Mouse (Mus musculus) embryonic facial prominence, embryonic 12.5 days (tissue): ENCODE measurements around the gene Siva1. TPM values are rescaled to one million over a fixed set of nuclear protein-coding genes. Genes with fewer than 3 reads are reported as not detected.

ENCODE experiments used
- ATAC-seq: fragments of 200-750 bp; cut with Nextera tagmentation; 2 replicates; pipeline ENCODE4 v1.8.0; 2017; ENCODE audit not compliant: insufficient number of reproducible peaks, insufficient read depth, low FRiP score, low TSS enrichment
- H3K27ac ChIP-seq: fragments of 300-500 bp; sonication (generic); 2 replicates; pipeline ENCODE4 v1.5.1; 2016; ENCODE audit warnings: mild to moderate bottlenecking
- H3K27me3 ChIP-seq: fragments of 300-500 bp; sonication (generic); 2 replicates; pipeline ENCODE4 v1.6.1; 2016; ENCODE audit warnings: mild to moderate bottlenecking, moderate library complexity
- H3K36me3 ChIP-seq: fragments of 300-500 bp; sonication (generic); 2 replicates; pipeline ENCODE4 v1.6.1; 2016; ENCODE audit warnings: mild to moderate bottlenecking
- H3K4me1 ChIP-seq: fragments of 300-500 bp; sonication (generic); 2 replicates; pipeline ENCODE4 v1.6.1; 2016
- H3K4me2 ChIP-seq: fragments of 300-500 bp; sonication (generic); replicated peaks from 2 replicates; pipeline ENCODE4 v1.6.1; 2016; ENCODE audit warnings: mild to moderate bottlenecking, moderate library complexity
- H3K4me3 ChIP-seq: fragments of 300-500 bp; sonication (generic); 2 replicates; pipeline ENCODE4 v1.5.1; 2016; ENCODE audit warnings: mild to moderate bottlenecking
- H3K9ac ChIP-seq: fragments of 300-500 bp; sonication (generic); 2 replicates; pipeline ENCODE4 v1.6.1; 2016; ENCODE audit warnings: mild to moderate bottlenecking, moderate library complexity
- H3K9me3 ChIP-seq: fragments of 300-500 bp; sonication (generic); 2 replicates; pipeline ENCODE4 v1.6.1; 2016; ENCODE audit warnings: mild to moderate bottlenecking, moderate library complexity
- WGBS: fragments of 180-500 bp; shearing (Covaris S2); methylation state at CpG from one replicate; pipeline ENCODE4 v1.1.7; 2016; 5-methylcytosine and 5-hydroxymethylcytosine counted together
- polyA plus RNA-seq: library from polyadenylated mRNA; unstranded; fragments of >200 nt; fragmentation: Nextera tagmentation; extraction: Ambion mirVana; gene quantifications from 2 replicates; pipeline ENCODE4 v1.2.1, GENCODE M21; 2016

Gene Siva1
- polyA plus RNA-seq, 1 experiment from 2014 or later: 205 TPM

DNA sequence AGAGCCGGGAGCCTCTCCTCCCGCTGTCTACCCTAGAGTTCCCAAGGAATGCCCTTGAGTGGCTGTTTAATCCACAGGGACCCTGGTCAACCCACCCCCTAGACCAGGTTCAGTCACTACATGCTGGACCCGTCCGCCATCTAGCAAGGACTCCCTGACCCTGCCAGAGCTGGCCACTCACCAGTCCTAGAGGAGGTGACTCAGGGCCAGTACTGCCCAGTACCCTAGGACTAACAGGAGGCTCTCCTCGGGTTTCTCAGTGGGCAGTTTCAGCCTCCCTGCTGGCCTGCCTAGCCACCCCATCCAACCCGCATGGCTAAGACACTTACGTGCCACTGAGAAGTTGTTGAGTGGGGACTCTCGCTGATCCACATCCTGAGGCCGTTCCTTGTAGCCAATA lies 17.4 kb downstream of the Siva1 start:
- no peak overlapping the region for H3K4me2 ChIP-seq
- H3K27ac ChIP-seq: peak overlapping the region; percentile 83
- no peak overlapping the region for H3K9ac ChIP-seq

DNA sequence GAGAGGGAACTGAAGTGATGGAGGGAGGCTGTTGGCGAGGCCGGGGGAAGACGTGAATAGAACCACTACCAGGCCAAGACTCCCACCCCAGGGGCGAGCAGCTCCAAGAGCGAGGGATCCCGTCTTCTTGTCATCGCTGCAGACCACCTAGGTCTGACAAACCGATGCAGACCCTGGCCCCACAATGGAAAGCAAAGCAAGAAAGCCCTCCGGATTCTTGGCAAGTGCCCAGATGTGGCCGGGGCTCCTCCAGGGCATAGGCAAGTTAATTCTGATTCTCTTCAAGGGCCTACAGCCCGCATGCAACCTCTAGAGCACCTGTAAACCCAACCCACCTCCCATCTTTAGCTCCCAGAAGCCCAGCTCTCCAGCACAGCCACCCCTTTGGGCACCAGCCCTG lies 18.8 kb downstream of the Siva1 start:
- peaks cover 57% of the 10 kb centered on the region for H3K4me1 ChIP-seq
- 0 out of 2 replicates have a peak overlapping the region, but pooled peaks have one; percentile 6 for H3K27ac ChIP-seq
- no peaks in the 10 kb centered on the region for H3K27me3 ChIP-seq
- ATAC-seq: no peak
- H3K4me2 ChIP-seq: no peak overlapping the region
- no peaks in the 10 kb centered on the region for H3K9me3 ChIP-seq
- WGBS: 90% methylated on average over 11 of the region's 11 CpGs
- no peak overlapping the region for H3K9ac ChIP-seq
- peaks cover 94% of the 10 kb centered on the region for H3K36me3 ChIP-seq
- H3K4me3 ChIP-seq: no peak overlapping the region

More for the DNA sequence above, 17.4 kb downstream of the Siva1 start:
- peaks cover 52% of the 10 kb centered on the region for H3K4me1 ChIP-seq
- peaks cover 94% of the 10 kb centered on the region for H3K36me3 ChIP-seq
- no peaks in the 10 kb centered on the region for H3K27me3 ChIP-seq
- no peak overlapping the region for H3K4me3 ChIP-seq
- no peak for ATAC-seq
- 84% methylated on average over 9 of the region's 9 CpGs for WGBS
- H3K9me3 ChIP-seq: no peaks in the 10 kb centered on the region

DNA sequence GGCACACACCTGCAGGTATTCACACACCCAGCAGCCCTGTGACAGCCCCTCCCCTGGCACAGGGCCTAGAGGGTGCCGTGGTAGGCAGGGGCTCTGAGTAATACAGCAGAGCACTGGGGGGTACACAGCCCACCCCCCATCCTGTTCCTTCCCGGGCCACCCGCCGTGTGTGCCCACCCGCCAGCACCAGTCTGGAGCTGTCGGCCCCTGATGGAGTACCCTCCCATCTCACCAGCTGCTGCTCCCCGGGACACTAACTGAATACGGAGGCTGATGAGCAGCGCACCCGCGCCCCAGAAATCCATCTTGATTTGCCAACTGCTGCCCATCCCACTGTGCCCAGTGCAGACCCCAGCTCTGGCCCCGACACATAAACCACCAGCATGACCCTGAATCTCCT lies 19.2 kb downstream of the Siva1 start:
- peaks cover 94% of the 10 kb centered on the region for H3K36me3 ChIP-seq
- H3K27me3 ChIP-seq: no peaks in the 10 kb centered on the region
- H3K9ac ChIP-seq: no peak overlapping the region
- H3K9me3 ChIP-seq: no peaks in the 10 kb centered on the region
- H3K4me1 ChIP-seq: peaks cover 57% of the 10 kb centered on the region
- no peak for ATAC-seq
- WGBS: 92% methylated on average over 12 of the region's 12 CpGs
- H3K4me2 ChIP-seq: no peak overlapping the region
- H3K27ac ChIP-seq: 0 out of 2 replicates have a peak overlapping the region, but pooled peaks have one; percentile 6
- H3K4me3 ChIP-seq: no peak overlapping the region

DNA sequence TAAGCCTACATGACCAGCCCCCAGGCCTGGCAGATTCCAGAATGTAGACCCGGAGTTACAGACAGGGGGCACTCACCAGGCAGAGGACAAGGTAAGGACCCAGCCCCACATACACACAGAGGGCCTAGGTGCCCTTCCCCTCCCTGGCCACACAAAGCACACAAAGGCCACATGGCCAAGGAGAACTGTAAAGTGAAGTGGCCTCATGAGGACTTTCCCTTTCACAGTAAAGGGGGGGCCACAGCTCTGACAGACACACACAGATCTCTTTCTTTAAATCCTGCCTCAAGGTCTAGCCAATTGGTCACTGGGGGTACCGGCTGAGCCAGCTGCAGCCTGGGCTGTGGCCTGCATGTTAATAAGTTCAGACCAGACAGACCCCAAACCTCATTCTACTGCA lies 19.6 kb downstream of the Siva1 start:
- Histone ChIP-seq H3K36me3 (peaks cover 94% of the 10 kb centered on the region), H3K27me3 (no peaks in the 10 kb centered on the region), H3K9me3 (no peaks in the 10 kb centered on the region), H3K9ac (no peak overlapping the region), H3K4me1 (peaks cover 57% of the 10 kb centered on the region), H3K27ac (no peak overlapping the region), H3K4me3 (no peak overlapping the region), H3K4me2 (no peak overlapping the region)
- no peak for ATAC-seq
- WGBS: 63% methylated on average over 2 of the region's 2 CpGs

DNA sequence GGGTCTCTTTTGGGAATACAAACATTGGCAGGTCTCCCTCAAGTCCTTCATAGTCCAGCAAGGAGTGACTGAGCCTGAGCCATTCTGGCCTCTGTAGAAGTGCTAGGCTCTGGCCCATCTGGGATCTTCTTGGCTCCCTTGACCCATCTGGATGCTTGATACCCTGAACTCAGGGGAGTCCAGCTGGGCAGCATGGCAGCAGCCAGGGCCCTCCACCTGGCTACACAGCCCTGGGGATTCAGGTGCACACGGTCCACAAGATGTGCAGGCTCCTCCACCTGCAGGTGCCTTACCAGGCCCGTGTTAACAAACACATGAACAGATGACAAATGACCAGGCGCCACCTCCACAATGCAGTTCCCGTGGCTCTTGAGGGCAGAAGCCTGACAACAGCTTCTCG lies 20.2 kb downstream of the Siva1 start:
- Histone ChIP-seq H3K36me3 (peaks cover 94% of the 10 kb centered on the region), H3K4me2 (no peak overlapping the region), H3K4me1 (peaks cover 57% of the 10 kb centered on the region), H3K4me3 (no peak overlapping the region), H3K9ac (no peak overlapping the region), H3K27me3 (no peaks in the 10 kb centered on the region), H3K27ac (0 out of 2 replicates have a peak overlapping the region, but pooled peaks have one; percentile 1), H3K9me3 (no peaks in the 10 kb centered on the region)
- ATAC-seq: no peak
- whole genome bisulfite sequencing: 75% methylated on average over 5 of the region's 5 CpGs

DNA sequence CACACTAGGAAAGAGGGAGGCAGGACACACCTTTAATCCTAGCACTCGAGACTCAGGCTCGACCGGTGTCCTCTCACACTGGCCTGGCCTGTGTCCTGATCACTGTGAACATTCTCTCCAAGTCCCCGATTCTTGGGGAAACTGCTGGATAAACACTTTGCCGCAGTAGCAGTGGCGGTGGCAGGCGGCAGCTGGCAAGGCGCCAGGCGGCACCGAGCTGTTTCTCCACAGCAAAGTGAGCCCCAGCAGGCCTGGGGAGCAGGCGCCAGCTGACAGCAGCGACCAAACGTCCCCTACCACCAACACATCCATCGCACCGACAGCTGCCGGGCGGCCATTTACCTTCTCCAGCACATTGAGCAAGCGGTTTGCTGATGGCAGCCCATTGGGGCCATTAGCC lies 21.0 kb downstream of the Siva1 start:
- no peaks in the 10 kb centered on the region for H3K9me3 ChIP-seq
- no peak overlapping the region for H3K4me2 ChIP-seq
- H3K4me1 ChIP-seq: peaks cover 54% of the 10 kb centered on the region
- peaks cover 94% of the 10 kb centered on the region for H3K36me3 ChIP-seq
- no peak overlapping the region for H3K4me3 ChIP-seq
- no peak overlapping the region for H3K9ac ChIP-seq
- WGBS: 71% methylated on average over 18 of the region's 18 CpGs
- H3K27ac ChIP-seq: 0 out of 2 replicates have a peak overlapping the region, but pooled peaks have one; percentile 1
- ATAC-seq: no peak
- no peaks in the 10 kb centered on the region for H3K27me3 ChIP-seq

DNA sequence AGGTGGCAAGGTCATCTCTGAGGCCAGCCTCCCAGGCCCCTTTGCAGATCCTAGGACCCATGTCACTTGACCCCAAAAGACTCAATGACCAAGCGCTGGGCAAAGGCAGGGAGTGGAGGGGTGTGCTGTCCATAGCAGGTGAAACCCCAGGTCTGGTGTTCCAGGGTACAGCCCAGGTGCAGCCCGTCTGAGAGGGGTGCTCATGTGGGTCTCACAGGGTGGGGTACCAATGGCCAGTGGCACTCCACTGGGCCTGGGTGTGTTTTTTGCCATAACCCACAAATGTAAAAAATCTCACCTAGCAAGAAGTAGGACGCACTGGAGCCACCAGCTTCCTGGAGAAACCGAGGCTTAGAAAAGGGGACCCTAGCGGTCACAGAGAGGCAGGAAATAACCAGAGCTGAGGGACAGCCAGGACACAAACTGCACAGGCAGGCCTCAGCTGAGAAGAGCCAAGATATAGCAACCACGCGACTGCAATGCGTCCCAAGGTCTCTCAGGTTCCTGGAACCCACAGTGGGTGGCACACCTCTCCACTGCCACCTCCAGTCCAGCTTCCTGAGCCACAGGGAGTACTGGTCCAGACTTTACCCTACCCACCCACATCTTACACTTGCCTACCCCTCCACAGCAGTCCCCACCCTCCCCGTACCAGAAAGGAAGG lies 21.5 kb downstream of the Siva1 start:
- 89% methylated on average over 9 of the region's 9 CpGs for WGBS
- Histone ChIP-seq H3K27ac (0 out of 2 replicates have a peak overlapping the region, but pooled peaks have one; percentile 1), H3K36me3 (peaks cover 94% of the 10 kb centered on the region), H3K9me3 (no peaks in the 10 kb centered on the region), H3K4me1 (peaks cover 54% of the 10 kb centered on the region), H3K27me3 (no peaks in the 10 kb centered on the region), H3K9ac (no peak overlapping the region), H3K4me3 (no peak overlapping the region), H3K4me2 (no peak overlapping the region)
- ATAC-seq: no peak

DNA sequence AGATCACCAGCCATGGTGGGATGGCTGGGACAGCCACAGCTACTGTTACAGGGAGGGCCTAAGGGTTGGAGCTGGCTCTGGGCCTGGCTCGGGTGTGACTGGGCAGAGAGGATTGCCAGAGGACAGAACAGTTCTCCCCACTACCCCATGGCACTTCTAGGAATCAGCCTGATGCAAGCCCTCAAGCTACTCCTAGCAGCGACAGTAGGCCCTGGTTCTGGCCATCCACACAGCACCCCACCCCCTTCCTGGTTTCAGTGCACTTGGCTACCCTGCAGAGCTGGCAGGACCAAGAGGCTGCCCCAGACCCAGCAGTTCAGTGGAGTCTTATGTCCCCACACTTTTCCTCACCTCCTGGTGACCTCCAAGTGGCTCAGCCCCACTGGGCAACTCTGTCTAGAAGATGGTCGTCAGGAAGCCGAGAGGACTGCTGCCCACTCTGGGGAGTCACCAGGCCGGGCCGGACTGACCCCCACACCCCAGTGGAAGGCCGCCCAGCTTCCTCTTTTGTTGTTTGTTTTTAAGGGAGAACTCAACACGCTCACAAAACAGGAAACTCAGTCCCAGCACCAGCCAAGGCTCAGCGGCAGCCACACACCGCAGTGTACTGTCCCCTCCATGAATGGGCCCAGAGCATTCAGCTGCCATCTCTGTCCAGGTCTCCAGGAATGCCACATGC lies 23.3 kb downstream of the Siva1 start:
- peak overlapping the region; percentile 24; the same call in 1 of the 2 replicates for H3K9ac ChIP-seq
- peaks cover 58% of the 10 kb centered on the region for H3K4me1 ChIP-seq
- no peak overlapping the region for H3K4me3 ChIP-seq
- no peaks in the 10 kb centered on the region for H3K27me3 ChIP-seq
- H3K27ac ChIP-seq: no peak overlapping the region
- no peak overlapping the region for H3K4me2 ChIP-seq
- WGBS: 80% methylated on average over 10 of the region's 10 CpGs
- peaks cover 83% of the 10 kb centered on the region for H3K36me3 ChIP-seq
- no peaks in the 10 kb centered on the region for H3K9me3 ChIP-seq
- no peak for ATAC-seq

DNA sequence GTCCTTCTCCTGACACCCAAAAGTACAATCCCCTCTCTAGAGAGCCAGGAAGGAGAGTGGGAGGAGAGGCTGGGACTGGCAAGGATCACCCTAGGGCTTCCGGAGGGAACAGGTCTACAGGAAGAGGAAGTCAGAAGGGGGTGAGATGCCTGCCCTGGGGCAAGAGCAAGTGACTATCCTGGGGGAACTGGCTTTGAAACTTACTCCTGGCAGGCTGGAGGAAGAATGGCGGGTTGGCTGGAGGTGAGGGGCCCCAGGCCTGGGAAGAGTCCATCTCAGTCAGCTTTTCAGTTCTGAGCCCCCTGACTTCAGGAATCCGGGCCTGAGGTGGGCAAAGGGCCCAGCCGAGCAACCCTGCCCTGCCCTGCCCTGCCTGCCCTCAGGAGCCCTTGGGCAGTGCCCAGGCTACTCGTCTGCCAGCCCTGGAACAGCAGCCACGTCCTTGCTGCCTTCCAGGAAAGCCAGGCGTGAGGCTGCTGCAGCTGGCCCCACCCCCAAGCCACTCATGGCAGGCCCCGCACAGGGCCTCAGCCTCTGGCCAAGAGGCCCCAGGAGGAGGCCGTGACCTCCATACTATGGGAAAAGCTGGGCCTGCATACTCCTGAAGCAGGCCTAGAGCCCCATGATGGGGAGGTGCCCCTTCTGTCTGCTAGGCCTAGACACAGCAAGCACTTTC lies 26.4 kb downstream of the Siva1 start:
- peak overlapping the region; percentile 24 for H3K4me2 ChIP-seq
- no peak for ATAC-seq
- H3K9me3 ChIP-seq: no peaks in the 10 kb centered on the region
- peaks cover 47% of the 10 kb centered on the region for H3K4me1 ChIP-seq
- peak overlapping the region; percentile 41 for H3K9ac ChIP-seq
- H3K27me3 ChIP-seq: no peaks in the 10 kb centered on the region
- H3K4me3 ChIP-seq: peak overlapping the region; percentile 4; the same call in 1 of the 2 replicates
- H3K27ac ChIP-seq: no peak overlapping the region
- WGBS: 46% methylated on average over 9 of the region's 9 CpGs
- H3K36me3 ChIP-seq: peaks cover 55% of the 10 kb centered on the region

DNA sequence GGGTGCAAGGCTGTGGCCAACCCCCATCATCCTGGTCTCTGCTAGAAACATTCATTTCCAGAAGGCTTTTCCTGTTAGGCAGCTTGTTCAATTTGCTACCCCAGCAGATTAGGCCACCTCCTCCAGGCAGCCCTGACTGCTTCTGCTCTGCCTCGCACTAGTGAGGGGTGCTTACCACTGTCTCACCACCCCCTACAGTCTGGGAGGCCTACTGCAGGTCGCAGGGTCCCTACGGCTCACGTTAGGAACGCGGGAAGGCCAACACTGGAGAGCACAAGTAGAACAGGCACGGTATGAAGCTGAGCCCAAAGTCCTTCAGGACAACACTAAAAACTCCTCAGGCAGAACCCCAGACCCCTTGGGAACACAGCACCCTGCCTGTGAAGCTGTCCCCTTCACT lies 27.4 kb downstream of the Siva1 start:
- Histone ChIP-seq H3K9ac (peak overlapping the region; percentile 41; the same call in 1 of the 2 replicates), H3K27ac (0 out of 2 replicates have a peak overlapping the region, but pooled peaks have one; percentile 41), H3K4me2 (peak overlapping the region; percentile 83), H3K4me1 (peaks cover 46% of the 10 kb centered on the region), H3K27me3 (0 out of 2 replicates have a peak, but pooled peaks cover under 1% of the 10 kb centered on the region), H3K36me3 (peaks cover 46% of the 10 kb centered on the region), H3K4me3 (0 out of 2 replicates have a peak overlapping the region, but pooled peaks have one; percentile 97), H3K9me3 (no peaks in the 10 kb centered on the region)
- no peak for ATAC-seq
- WGBS: 82% methylated on average over 7 of the region's 7 CpGs

DNA sequence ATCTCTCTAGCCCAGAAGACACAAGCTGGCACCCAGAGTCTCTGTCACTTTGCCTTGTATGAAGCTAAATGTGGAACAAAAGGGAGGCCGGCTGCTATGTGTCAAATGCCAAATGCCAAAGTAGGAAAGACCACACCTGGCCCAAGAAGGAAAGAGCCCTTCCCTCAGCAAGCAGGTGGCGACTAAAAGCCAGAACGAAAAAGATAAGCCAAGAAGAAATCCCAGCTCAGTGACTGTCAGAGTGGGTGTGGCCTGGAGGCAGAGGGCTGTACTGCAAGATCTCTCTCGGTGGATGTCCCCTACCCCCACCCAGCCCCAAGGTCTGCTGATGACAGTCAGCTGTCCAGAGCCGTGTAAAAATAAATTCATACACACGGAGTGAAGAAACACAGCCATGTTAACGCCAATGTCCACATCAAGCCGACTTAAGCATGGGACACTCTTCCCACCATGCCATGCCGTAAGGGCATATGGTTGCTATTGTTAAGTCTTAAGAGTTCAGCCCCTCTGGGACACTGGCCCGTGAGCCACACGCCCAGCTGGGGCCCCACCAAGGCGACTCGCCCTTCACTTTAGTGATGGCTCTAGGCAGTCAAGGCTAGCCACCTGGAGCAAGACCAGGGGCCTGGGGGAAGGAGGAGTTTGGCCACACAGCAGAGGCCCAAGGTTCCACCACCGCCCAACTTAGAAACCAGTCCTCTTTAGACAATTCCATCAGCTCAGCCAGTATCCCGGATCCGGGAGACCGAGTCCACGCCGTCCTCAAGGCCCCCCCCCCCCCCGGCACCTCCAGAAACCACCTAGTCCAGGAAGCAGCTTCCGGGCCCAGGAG lies 28.5 kb downstream of the Siva1 start:
- Histone ChIP-seq H3K9me3 (no peaks in the 10 kb centered on the region), H3K4me1 (peaks cover 40% of the 10 kb centered on the region), H3K9ac (peak overlapping the region; percentile 100), H3K36me3 (peaks cover 36% of the 10 kb centered on the region), H3K27me3 (peaks cover 11% of the 10 kb centered on the region), H3K27ac (peak overlapping the region; percentile 95), H3K4me2 (peak overlapping the region; percentile 83), H3K4me3 (peak overlapping the region; percentile 97)
- 7% methylated on average over 21 of the region's 21 CpGs for WGBS
- ATAC-seq: no peak
